In genomic region chr11:54080435-54080834, GRCm38 (mm10) we compare ENCODE assay signal across 16 mouse cellular contexts. TPM values are rescaled to one million over a fixed set of nuclear protein-coding genes. Genes with fewer than 3 reads are reported as not detected.
DNase-seq lines count a peak whose midpoint lies in the region; ATAC-seq lines count a peak whose summit lies in the region.
"Had no signal": no experiment of that assay in that cellular context is flagged by ENCODE, and none has a peak within 500 bp of the region (broad histone marks: within the 10 kb centered on the region; RNA-seq: fewer than 3 reads in every experiment).

No protein-coding gene starts in this region.

- H3K4me1 ChIP-seq in kidney, embryonic 16.5 days (ENCODE audit: insufficient read depth, low read length): 0 out of 2 replicates have a peak, but pooled peaks cover 3% of the 10 kb centered on the region
- no peaks in the 10 kb centered on the region; the same call in 1 of the 2 replicates for H3K4me1 ChIP-seq in intestine, embryonic 14.5 days (replicated peaks; ENCODE audit: control insufficient read depth, insufficient read depth, low read length)
- 0 out of 2 replicates have a peak, but pooled peaks cover 7% of the 10 kb centered on the region for H3K4me1 ChIP-seq in stomach, embryonic 14.5 days (ENCODE audit: control insufficient read depth, insufficient read depth, low read length)
- H3K4me1 ChIP-seq: midbrain, embryonic 13.5 days had no signal

- 10% methylated on average over 7 of the region's 7 CpGs for WGBS in kidney, embryonic 16.5 days
- WGBS in intestine, embryonic 14.5 days: 34% methylated on average over 7 of the region's 7 CpGs
- WGBS in stomach, embryonic 14.5 days: 36% methylated on average over 7 of the region's 7 CpGs

- ATAC-seq in kidney, embryonic 16.5 days (ENCODE audit: low FRiP score, low TSS enrichment): peak; percentile 76
- ATAC-seq in intestine, embryonic 14.5 days (replicated peaks; ENCODE audit: low FRiP score, low TSS enrichment, low read depth): no peak
- ATAC-seq in stomach, embryonic 14.5 days (ENCODE audit: insufficient number of reproducible peaks, insufficient read depth, low FRiP score, low read depth): peak; percentile 71; the same call in 1 of the 2 replicates
- ATAC-seq: forebrain, postnatal 0 days; midbrain, embryonic 13.5 days had no signal

- H3K4me2 ChIP-seq in kidney, embryonic 16.5 days (replicated peaks; ENCODE audit: low read depth, low read length): no peak overlapping the region
- H3K4me2 ChIP-seq in intestine, embryonic 14.5 days (ENCODE audit: low read length): no peak overlapping the region
- no peak overlapping the region for H3K4me2 ChIP-seq in stomach, embryonic 14.5 days (replicated peaks; ENCODE audit: low read depth, low read length)
- H3K4me2 ChIP-seq: limb, embryonic 12.5 days; midbrain, embryonic 13.5 days had no signal

- no peak for DNase-seq in kidney, postnatal 14 days
- DNase-seq in intestine, embryonic 14.5 days (ENCODE audit: low spot score): peak; percentile 59
- DNase-seq in thymus, postnatal 25 days: peak; percentile 75
- no peak for DNase-seq in spleen, postnatal 4 days (ENCODE audit: low spot score in 2 of 2)
- DNase-seq in left cerebral cortex, postnatal 14 days (ENCODE audit: low spot score in 2 of 2): no peak
- DNase-seq: adrenal gland, postnatal 10 days; cerebellum, adult 8-10 months; forebrain, postnatal 0 days; gastrocnemius, adult 2 months; heart, postnatal 4 days; right cerebral cortex, postnatal 25 days had no signal

- H3K27ac ChIP-seq in kidney, embryonic 16.5 days (ENCODE audit: low read length): no peak overlapping the region
- no peak overlapping the region for H3K27ac ChIP-seq in intestine, embryonic 14.5 days (ENCODE audit: low read depth)
- H3K27ac ChIP-seq in stomach, embryonic 14.5 days (ENCODE audit: low read length): no peak overlapping the region
- H3K27ac ChIP-seq: gastrocnemius, adult 2 months; limb, embryonic 12.5 days; macrophage; midbrain, embryonic 13.5 days had no signal

- no peaks in the 10 kb centered on the region for H3K9me3 ChIP-seq in kidney, embryonic 16.5 days (ENCODE audit: low read length)
- no peaks in the 10 kb centered on the region for H3K9me3 ChIP-seq in intestine, embryonic 14.5 days (ENCODE audit: control insufficient read depth, low read length)
- H3K9me3 ChIP-seq in stomach, embryonic 14.5 days (ENCODE audit: control insufficient read depth, low read depth, low read length): no peaks in the 10 kb centered on the region
- H3K9me3 ChIP-seq: limb, embryonic 12.5 days; midbrain, embryonic 13.5 days had no signal

- H3K36me3 ChIP-seq in kidney, embryonic 16.5 days (ENCODE audit: insufficient read depth, low read length): no peaks in the 10 kb centered on the region
- no peaks in the 10 kb centered on the region for H3K36me3 ChIP-seq in intestine, embryonic 14.5 days (ENCODE audit: control insufficient read depth, insufficient read depth, low read length)
- no peaks in the 10 kb centered on the region for H3K36me3 ChIP-seq in stomach, embryonic 14.5 days (ENCODE audit: control insufficient read depth, insufficient read depth, low read length)
- H3K36me3 ChIP-seq: limb, embryonic 12.5 days; midbrain, embryonic 13.5 days had no signal

- H3K9ac ChIP-seq in kidney, embryonic 16.5 days (replicated peaks; ENCODE audit: low read length): no peak overlapping the region
- no peak overlapping the region for H3K9ac ChIP-seq in intestine, embryonic 14.5 days (ENCODE audit: low read length)
- H3K9ac ChIP-seq in stomach, embryonic 14.5 days (replicated peaks; ENCODE audit: low read depth, low read length): no peak overlapping the region
- H3K9ac ChIP-seq: forebrain, postnatal 0 days; limb, embryonic 12.5 days; midbrain, embryonic 13.5 days had no signal

- H3K4me3 ChIP-seq in kidney, embryonic 16.5 days (ENCODE audit: low read length): no peak overlapping the region
- no peak overlapping the region for H3K4me3 ChIP-seq in intestine, embryonic 14.5 days (ENCODE audit: low read depth, low read length)
- no peak overlapping the region for H3K4me3 ChIP-seq in stomach, embryonic 14.5 days (ENCODE audit: low read depth, low read length)
- H3K4me3 ChIP-seq: gastrocnemius, adult 2 months; limb, embryonic 12.5 days; midbrain, embryonic 13.5 days had no signal

- no peaks in the 10 kb centered on the region for H3K27me3 ChIP-seq in kidney, embryonic 16.5 days (ENCODE audit: insufficient read depth, low read length)
- no peaks in the 10 kb centered on the region for H3K27me3 ChIP-seq in intestine, embryonic 14.5 days (replicated peaks; ENCODE audit: control insufficient read depth, insufficient read depth, low read length)
- no peaks in the 10 kb centered on the region for H3K27me3 ChIP-seq in stomach, embryonic 14.5 days (ENCODE audit: control insufficient read depth, insufficient read depth, low read length)
- H3K27me3 ChIP-seq: limb, embryonic 12.5 days; midbrain, embryonic 13.5 days had no signal

- intact Hi-C loops in left cerebral cortex, postnatal 14 days (cut with DNase I): no loop called here

RNA-seq across cellular contexts. Expression of gene Pdlim4, which starts 11.6 kb away (rescaled TPM):
- 50.3 and 55.0 TPM in 2 replicates for polyA plus RNA-seq in kidney, embryonic 16.5 days (2015; fragmentation: Nextera tagmentation; extraction: Ambion mirVana)
- polyA plus RNA-seq in intestine, embryonic 14.5 days (2014; fragmentation: Nextera tagmentation; extraction: Ambion mirVana): 48.2 and 59.5 TPM in 2 replicates
- 71.1 and 76.7 TPM in 2 replicates for polyA plus RNA-seq in stomach, embryonic 14.5 days (2014; fragmentation: Nextera tagmentation; extraction: Ambion mirVana)
- 10 to 100 TPM; 10.9 to 12.0 TPM for total RNA-seq in left cerebral cortex, postnatal 14 days (2021)

RNA-seq across cellular contexts. Expression of gene P4ha2, which starts 19.5 kb away (rescaled TPM):
- polyA plus RNA-seq in kidney, embryonic 16.5 days (2015; fragmentation: Nextera tagmentation; extraction: Ambion mirVana): 38.1 and 43.0 TPM in 2 replicates
- polyA plus RNA-seq in intestine, embryonic 14.5 days (2014; fragmentation: Nextera tagmentation; extraction: Ambion mirVana): 38.7 and 44.4 TPM in 2 replicates
- 46.9 and 56.4 TPM in 2 replicates for polyA plus RNA-seq in stomach, embryonic 14.5 days (2014; fragmentation: Nextera tagmentation; extraction: Ambion mirVana)
- 10 to 100 TPM; 16.6 to 18.3 TPM for total RNA-seq in left cerebral cortex, postnatal 14 days (2021)

RNA-seq across cellular contexts. Expression of gene Slc22a4, which starts 52.5 kb away (rescaled TPM):
- 1.00 and 1.2 TPM in 2 replicates for polyA plus RNA-seq in kidney, embryonic 16.5 days (2015; fragmentation: Nextera tagmentation; extraction: Ambion mirVana)
- 0.18 and 0.51 TPM in 2 replicates for polyA plus RNA-seq in intestine, embryonic 14.5 days (2014; fragmentation: Nextera tagmentation; extraction: Ambion mirVana)
- polyA plus RNA-seq in stomach, embryonic 14.5 days (2014; fragmentation: Nextera tagmentation; extraction: Ambion mirVana): 0.80 and 0.97 TPM in 2 replicates
- total RNA-seq in left cerebral cortex, postnatal 14 days (2021): 1 to 10 TPM; 4.0 to 4.5 TPM

Comparison
In these comparisons a context has a peak if more than half of its experiments do, and no peak if none do; other contexts are left out.
1. DNase-seq: peak in intestine, embryonic 14.5 days (single experiment) and thymus, postnatal 25 days (single experiment); none in kidney, postnatal 14 days (single experiment), spleen, postnatal 4 days (0 of 2) and left cerebral cortex, postnatal 14 days (0 of 2).